Mouse (Mus musculus) MN1 (cell line): Measurements from ENCODE around the gene Tdgf1.

Source experiments
- DNase-seq: peaks from one replicate; pipeline ENCODE4 v3.0.0-alpha.2; 2016; ENCODE audit warnings: low spot score

Tdgf1 gene

GRCm38 (mm10) chr9:110914631-110915236 lies 31.2 kb downstream of the Tdgf1 start:
- DNase-seq: no peak

GRCm38 (mm10) chr9:110909371-110909967 lies 36.5 kb downstream of the Tdgf1 start:
- DNase-seq: no peak

GRCm38 (mm10) chr9:110908631-110909016 lies 37.3 kb downstream of the Tdgf1 start:
- no peak for DNase-seq

- no peak for DNase-seq
These were observed 37.9 kb downstream of the Tdgf1 start for GRCm38 (mm10) chr9:110907838-110908630.

- no peak for DNase-seq
These were observed 38.6 kb downstream of the Tdgf1 start for GRCm38 (mm10) chr9:110907201-110907837.

- peak; percentile 60 for DNase-seq
These were observed 43.7 kb downstream of the Tdgf1 start for GRCm38 (mm10) chr9:110902271-110902670.

GRCm38 (mm10) chr9:110901204-110901603 lies 44.8 kb downstream of the Tdgf1 start:
- DNase-seq: no peak

GRCm38 (mm10) chr9:110899451-110900008 lies 46.4 kb downstream of the Tdgf1 start:
- DNase-seq: no peak

GRCm38 (mm10) chr9:110896595-110896994 lies 49.4 kb downstream of the Tdgf1 start:
- DNase-seq: no peak

- no peak for DNase-seq
These were observed 50.0 kb downstream of the Tdgf1 start for GRCm38 (mm10) chr9:110895994-110896393.

- DNase-seq: no peak
These were observed 50.5 kb downstream of the Tdgf1 start for GRCm38 (mm10) chr9:110895507-110895906.

GRCm38 (mm10) chr9:110893429-110893828 lies 52.5 kb downstream of the Tdgf1 start:
- DNase-seq: no peak

- no peak for DNase-seq
These were observed 53.4 kb downstream of the Tdgf1 start for GRCm38 (mm10) chr9:110892552-110892951.

GRCm38 (mm10) chr9:110891077-110891828 lies 54.7 kb downstream of the Tdgf1 start:
- DNase-seq: no peak

- DNase-seq: no peak
These were observed 55.8 kb downstream of the Tdgf1 start for GRCm38 (mm10) chr9:110890026-110890783.
